Mouse (Mus musculus): ENCODE measurements around the gene Numb. TPM values are rescaled to one million over a fixed set of nuclear protein-coding genes. Genes with fewer than 3 reads are reported as not detected.

The Numb gene
- polyA plus RNA-seq, 1 experiment from 2014 or later = 18.6 TPM

- H3K27me3 ChIP-seq = no peaks in the 10 kb centered on the region
- 86% methylated on average over 4 of the region's 4 CpGs for WGBS
- H3K9ac ChIP-seq (replicated peaks) = no peak overlapping the region
- 0 out of 2 replicates have a peak, but pooled peaks cover 9% of the 10 kb centered on the region for H3K36me3 ChIP-seq
- no peak overlapping the region for H3K4me2 ChIP-seq (replicated peaks)
- no peaks in the 10 kb centered on the region for H3K9me3 ChIP-seq
- H3K4me3 ChIP-seq = no peak overlapping the region
- no peaks in the 10 kb centered on the region for H3K4me1 ChIP-seq
- H3K27ac ChIP-seq (replicated peaks) = no peak overlapping the region
- no peak for ATAC-seq (replicated peaks)
These were observed 47.1 kb downstream of the Numb start for GRCm38 (mm10) chr12:83874597-83874996.

- no peaks in the 10 kb centered on the region for H3K27me3 ChIP-seq
- H3K4me2 ChIP-seq (replicated peaks) = no peak overlapping the region
- no peak overlapping the region for H3K4me3 ChIP-seq
- no peak overlapping the region for H3K9ac ChIP-seq (replicated peaks)
- no peaks in the 10 kb centered on the region for H3K36me3 ChIP-seq
- no peaks in the 10 kb centered on the region for H3K9me3 ChIP-seq
- H3K4me1 ChIP-seq = no peaks in the 10 kb centered on the region
- ATAC-seq (replicated peaks) = no peak
- WGBS = 77% methylated on average over 1 of the region's 1 CpGs
- no peak overlapping the region for H3K27ac ChIP-seq (replicated peaks)
These were observed 57.2 kb downstream of the Numb start for GRCm38 (mm10) chr12:83864501-83864900.

- no peak for ATAC-seq (replicated peaks)
- Histone ChIP-seq H3K9me3 (no peaks in the 10 kb centered on the region), H3K27me3 (no peaks in the 10 kb centered on the region), H3K36me3 (no peaks in the 10 kb centered on the region), H3K4me3 (no peak overlapping the region), H3K4me2 (replicated peaks) (no peak overlapping the region), H3K9ac (replicated peaks) (no peak overlapping the region), H3K4me1 (no peaks in the 10 kb centered on the region), H3K27ac (replicated peaks) (no peak overlapping the region)
- WGBS = 93% methylated on average over 3 of the region's 3 CpGs
These were observed 59.9 kb downstream of the Numb start for GRCm38 (mm10) chr12:83861880-83862279.

DNA sequence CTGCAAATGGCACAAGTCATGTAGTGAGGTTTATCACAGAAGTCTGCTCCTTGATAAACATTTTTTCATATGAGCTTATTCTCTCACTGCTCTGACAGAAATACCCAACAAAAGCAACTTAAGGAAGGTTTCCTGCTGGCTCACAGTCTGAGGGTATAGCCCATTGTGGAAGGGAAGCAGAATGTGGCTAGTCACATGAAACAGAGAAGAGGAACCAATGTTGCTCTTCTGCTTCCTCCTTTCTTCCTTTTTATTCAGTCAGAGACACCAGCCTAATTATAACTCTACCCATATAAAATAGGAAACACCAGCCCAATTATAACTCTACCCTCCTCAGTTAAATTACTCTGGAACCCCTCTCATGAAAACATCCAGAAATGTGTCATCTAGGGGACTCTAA lies 61.0 kb downstream of the Numb start:
- Histone ChIP-seq H3K4me2 (replicated peaks) (no peak overlapping the region), H3K9ac (replicated peaks) (no peak overlapping the region), H3K4me3 (no peak overlapping the region), H3K9me3 (no peaks in the 10 kb centered on the region), H3K27me3 (no peaks in the 10 kb centered on the region), H3K27ac (replicated peaks) (no peak overlapping the region), H3K36me3 (no peaks in the 10 kb centered on the region), H3K4me1 (no peaks in the 10 kb centered on the region)
- no peak for ATAC-seq (replicated peaks)

- ATAC-seq (replicated peaks) = no peak
- Histone ChIP-seq H3K27ac (replicated peaks) (no peak overlapping the region), H3K36me3 (no peaks in the 10 kb centered on the region), H3K9me3 (no peaks in the 10 kb centered on the region), H3K4me3 (no peak overlapping the region), H3K4me1 (no peaks in the 10 kb centered on the region), H3K4me2 (replicated peaks) (no peak overlapping the region), H3K9ac (replicated peaks) (no peak overlapping the region), H3K27me3 (no peaks in the 10 kb centered on the region)
- WGBS = 88% methylated on average over 2 of the region's 2 CpGs
These were observed 63.7 kb downstream of the Numb start for GRCm38 (mm10) chr12:83858052-83858451.

GRCm38 (mm10) chr12:83855211-83855610 lies 66.5 kb downstream of the Numb start:
- Histone ChIP-seq H3K36me3 (no peaks in the 10 kb centered on the region), H3K27ac (replicated peaks) (no peak overlapping the region), H3K4me1 (peaks cover 7% of the 10 kb centered on the region; the same call in 1 of the 2 replicates), H3K9me3 (no peaks in the 10 kb centered on the region), H3K4me3 (no peak overlapping the region), H3K4me2 (replicated peaks) (no peak overlapping the region), H3K27me3 (no peaks in the 10 kb centered on the region), H3K9ac (replicated peaks) (no peak overlapping the region)
- 91% methylated on average over 1 of the region's 1 CpGs for WGBS
- ATAC-seq (replicated peaks) = no peak

GRCm38 (mm10) chr12:83854281-83854680 lies 67.5 kb downstream of the Numb start:
- no peaks in the 10 kb centered on the region for H3K27me3 ChIP-seq
- WGBS = 85% methylated on average over 3 of the region's 3 CpGs
- H3K4me3 ChIP-seq = no peak overlapping the region
- H3K9me3 ChIP-seq = no peaks in the 10 kb centered on the region
- no peak overlapping the region for H3K4me2 ChIP-seq (replicated peaks)
- peaks cover 7% of the 10 kb centered on the region; the same call in 1 of the 2 replicates for H3K4me1 ChIP-seq
- no peaks in the 10 kb centered on the region for H3K36me3 ChIP-seq
- no peak overlapping the region for H3K27ac ChIP-seq (replicated peaks)
- H3K9ac ChIP-seq (replicated peaks) = no peak overlapping the region
- no peak for ATAC-seq (replicated peaks)

- Histone ChIP-seq H3K9ac (replicated peaks) (no peak overlapping the region), H3K27ac (replicated peaks) (no peak overlapping the region), H3K4me2 (replicated peaks) (no peak overlapping the region), H3K4me3 (no peak overlapping the region), H3K36me3 (no peaks in the 10 kb centered on the region), H3K4me1 (peaks cover 7% of the 10 kb centered on the region; the same call in 1 of the 2 replicates), H3K9me3 (no peaks in the 10 kb centered on the region), H3K27me3 (no peaks in the 10 kb centered on the region)
- no peak for ATAC-seq (replicated peaks)
- WGBS = 46% methylated on average over 5 of the region's 5 CpGs
These were observed 69.1 kb downstream of the Numb start for GRCm38 (mm10) chr12:83852512-83853213.

DNA sequence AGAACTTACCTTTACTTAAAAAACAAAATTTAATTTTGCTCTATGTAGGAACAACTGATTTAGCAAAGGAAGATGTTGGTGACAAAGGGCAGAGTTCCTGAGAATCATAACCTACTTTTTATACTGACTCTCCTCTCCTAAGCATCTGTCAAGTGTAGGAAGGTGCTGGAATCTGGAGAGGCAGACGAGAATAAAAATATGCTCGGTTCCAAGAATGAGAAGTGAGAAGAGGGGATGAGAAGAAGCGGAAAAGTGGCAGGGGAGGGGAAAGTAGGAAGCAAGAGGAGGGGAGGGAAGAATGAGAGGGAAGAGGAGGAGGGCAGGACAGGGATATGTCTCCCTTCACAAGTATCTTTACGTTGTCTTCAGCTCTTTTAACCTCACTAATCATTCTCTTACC lies 71.4 kb downstream of the Numb start:
- 68% methylated on average over 4 of the region's 4 CpGs for WGBS
- H3K36me3 ChIP-seq = no peaks in the 10 kb centered on the region
- H3K27me3 ChIP-seq = no peaks in the 10 kb centered on the region
- peaks cover 7% of the 10 kb centered on the region; the same call in 1 of the 2 replicates for H3K4me1 ChIP-seq
- H3K9me3 ChIP-seq = no peaks in the 10 kb centered on the region
- no peak overlapping the region for H3K4me2 ChIP-seq (replicated peaks)
- H3K27ac ChIP-seq (replicated peaks) = no peak overlapping the region
- no peak overlapping the region for H3K9ac ChIP-seq (replicated peaks)
- no peak for ATAC-seq (replicated peaks)
- H3K4me3 ChIP-seq = no peak overlapping the region

DNA sequence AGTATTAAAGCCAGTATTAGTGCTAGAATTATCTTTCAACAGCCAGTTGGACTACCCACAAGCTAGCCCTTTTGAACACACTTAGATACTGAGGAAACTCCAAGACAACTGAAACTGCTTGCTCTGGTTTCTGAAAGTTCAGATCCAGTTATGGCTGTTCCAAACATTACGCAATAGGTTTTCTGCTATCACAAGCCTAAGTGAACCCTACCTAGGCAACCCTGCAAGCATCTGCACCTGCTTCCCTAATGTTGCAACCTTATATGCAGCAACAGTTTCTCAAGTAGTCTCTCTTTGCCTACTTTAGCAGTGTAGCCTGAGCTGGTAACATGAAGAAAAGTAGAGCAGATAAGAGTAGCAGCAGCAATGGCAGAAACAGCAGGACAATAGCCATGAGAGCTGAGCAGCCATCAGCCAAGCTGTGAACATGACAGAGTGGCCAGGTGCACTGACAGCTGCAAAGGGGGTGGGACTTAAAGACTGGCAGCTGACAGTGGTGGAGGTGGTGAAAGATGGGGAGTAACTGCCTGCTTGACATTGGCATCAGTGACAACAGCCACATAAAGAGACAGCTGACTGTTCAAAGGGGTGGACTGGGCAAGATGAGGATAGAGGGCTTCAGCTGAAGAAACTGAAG lies 73.0 kb downstream of the Numb start:
- no peak overlapping the region for H3K27ac ChIP-seq (replicated peaks)
- no peaks in the 10 kb centered on the region for H3K9me3 ChIP-seq
- H3K36me3 ChIP-seq = no peaks in the 10 kb centered on the region
- WGBS = 100% methylated on average over 1 of the region's 1 CpGs
- no peak overlapping the region for H3K9ac ChIP-seq (replicated peaks)
- no peaks in the 10 kb centered on the region for H3K27me3 ChIP-seq
- H3K4me1 ChIP-seq = peaks cover 7% of the 10 kb centered on the region; the same call in 1 of the 2 replicates
- ATAC-seq (replicated peaks) = no peak
- no peak overlapping the region for H3K4me2 ChIP-seq (replicated peaks)
- H3K4me3 ChIP-seq = no peak overlapping the region

DNA sequence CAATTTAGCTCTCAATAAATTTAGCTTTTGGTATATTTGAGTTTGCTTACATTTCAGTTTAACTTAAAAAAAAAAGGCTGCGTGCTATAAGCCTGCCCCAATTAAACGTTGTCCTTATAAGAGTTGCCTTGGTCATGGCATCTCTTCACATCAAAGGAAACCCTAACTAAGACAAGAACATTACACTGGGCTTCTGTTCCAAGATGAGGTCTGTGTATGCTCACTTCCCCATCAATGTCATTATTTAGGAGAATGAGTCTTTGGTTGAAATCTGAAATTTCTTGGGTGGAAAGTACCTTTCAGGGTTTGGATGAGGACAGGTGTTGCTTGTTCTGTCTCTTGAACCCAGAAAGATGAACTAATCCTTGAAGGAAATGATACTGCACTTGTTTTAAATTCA lies 73.9 kb downstream of the Numb start:
- WGBS = 93% methylated on average over 2 of the region's 2 CpGs

GRCm38 (mm10) chr12:83842678-83843440 lies 78.9 kb downstream of the Numb start:
- Histone ChIP-seq H3K9ac (replicated peaks) (no peak overlapping the region), H3K4me3 (no peak overlapping the region), H3K27me3 (no peaks in the 10 kb centered on the region), H3K27ac (replicated peaks) (no peak overlapping the region), H3K36me3 (peaks cover 6% of the 10 kb centered on the region; the same call in 1 of the 2 replicates), H3K4me1 (no peaks in the 10 kb centered on the region), H3K9me3 (no peaks in the 10 kb centered on the region), H3K4me2 (replicated peaks) (no peak overlapping the region)
- 89% methylated on average over 3 of the region's 3 CpGs for WGBS
- no peak for ATAC-seq (replicated peaks)

More for the DNA sequence above, 73.9 kb downstream of the Numb start:
- no peaks in the 10 kb centered on the region for H3K36me3 ChIP-seq
- no peak overlapping the region for H3K4me3 ChIP-seq
- no peak overlapping the region for H3K27ac ChIP-seq (replicated peaks)
- no peak overlapping the region for H3K9ac ChIP-seq (replicated peaks)
- H3K9me3 ChIP-seq = no peaks in the 10 kb centered on the region
- no peak for ATAC-seq (replicated peaks)
- no peak overlapping the region for H3K4me2 ChIP-seq (replicated peaks)
- H3K27me3 ChIP-seq = no peaks in the 10 kb centered on the region
- peaks cover 7% of the 10 kb centered on the region; the same call in 1 of the 2 replicates for H3K4me1 ChIP-seq
